Mouse (Mus musculus): Measurements from ENCODE around the gene 1810010H24Rik.
"Not testable (repeated sequence)": the region's sequence is repeated elsewhere in the genome, so short reads cannot be mapped to it uniquely, and the experiment has no call there.

The 1810010H24Rik gene

GRCm38 (mm10) chr11:107044321-107044720 is 18.8 kb downstream of the 1810010H24Rik start:
- peak; percentile 69 for DNase-seq

- no peak for DNase-seq
Observed at GRCm38 (mm10) chr11:107045546-107045945, 20.1 kb downstream of the 1810010H24Rik start.

- DNase-seq = no peak
Observed at GRCm38 (mm10) chr11:107046766-107047620, 21.5 kb downstream of the 1810010H24Rik start.

GRCm38 (mm10) chr11:107054870-107055269 is 29.4 kb downstream of the 1810010H24Rik start:
- no peak for DNase-seq

- no peak for DNase-seq
Observed at GRCm38 (mm10) chr11:107057391-107057790, 31.9 kb downstream of the 1810010H24Rik start.

- DNase-seq = not testable (repeated sequence)
Observed at GRCm38 (mm10) chr11:107059634-107060033, 34.2 kb downstream of the 1810010H24Rik start.

- no peak for DNase-seq
Observed at GRCm38 (mm10) chr11:107060941-107061340, 35.5 kb downstream of the 1810010H24Rik start.

GRCm38 (mm10) chr11:107063067-107063466 is 37.6 kb downstream of the 1810010H24Rik start:
- DNase-seq = no peak

- no peak for DNase-seq
Observed at GRCm38 (mm10) chr11:107064590-107064989, 39.1 kb downstream of the 1810010H24Rik start.

- no peak for DNase-seq
Observed at GRCm38 (mm10) chr11:107065216-107065785, 39.8 kb downstream of the 1810010H24Rik start.

Data from kidney, adult 18-20 months (tissue).